Mouse (Mus musculus): ENCODE measurements around the gene Irf2bp2. TPM values are rescaled to one million over a fixed set of nuclear protein-coding genes. Genes with fewer than 3 reads are reported as not detected.

The Irf2bp2 gene
- total RNA-seq, 2 experiments from 2014 or later, result 33.8 to 49.6 TPM

GRCm38 (mm10) chr8:126587836-126588503 is 5.8 kb downstream of the Irf2bp2 start:
- no peak for DNase-seq (ENCODE audit: low spot score)

- no peak for DNase-seq (ENCODE audit: low spot score)
Measured at GRCm38 (mm10) chr8:126586599-126587577, 6.9 kb downstream of the Irf2bp2 start.

GRCm38 (mm10) chr8:126586101-126586500 is 7.7 kb downstream of the Irf2bp2 start:
- no peak for DNase-seq (ENCODE audit: low spot score)

- no peak for DNase-seq (ENCODE audit: low spot score)
Measured at GRCm38 (mm10) chr8:126585561-126586031, 8.2 kb downstream of the Irf2bp2 start.

- no peak for DNase-seq (ENCODE audit: low spot score)
Measured at GRCm38 (mm10) chr8:126584844-126585231, 8.9 kb downstream of the Irf2bp2 start.

GRCm38 (mm10) chr8:126583971-126584843 is 9.6 kb downstream of the Irf2bp2 start:
- DNase-seq (ENCODE audit: low spot score), result peak; percentile 82

GRCm38 (mm10) chr8:126583534-126583933 is 10.3 kb downstream of the Irf2bp2 start:
- DNase-seq (ENCODE audit: low spot score), result peak; percentile 57

- DNase-seq (ENCODE audit: low spot score), result no peak
Measured at GRCm38 (mm10) chr8:126583018-126583417, 10.8 kb downstream of the Irf2bp2 start.

GRCm38 (mm10) chr8:126582509-126582908 is 11.3 kb downstream of the Irf2bp2 start:
- peak; percentile 70 for DNase-seq (ENCODE audit: low spot score)

- no peak for DNase-seq (ENCODE audit: low spot score)
Measured at GRCm38 (mm10) chr8:126581662-126582061, 12.1 kb downstream of the Irf2bp2 start.

- DNase-seq (ENCODE audit: low spot score), result no peak
Measured at GRCm38 (mm10) chr8:126580826-126581225, 13.0 kb downstream of the Irf2bp2 start.

GRCm38 (mm10) chr8:126580086-126580485 is 13.7 kb downstream of the Irf2bp2 start:
- no peak for DNase-seq (ENCODE audit: low spot score)

GRCm38 (mm10) chr8:126578641-126579040 is 15.1 kb downstream of the Irf2bp2 start:
- no peak for DNase-seq (ENCODE audit: low spot score)

- no peak for DNase-seq (ENCODE audit: low spot score)
Measured at GRCm38 (mm10) chr8:126576919-126577318, 16.9 kb downstream of the Irf2bp2 start.

GRCm38 (mm10) chr8:126576086-126576485 is 17.7 kb downstream of the Irf2bp2 start:
- no peak for DNase-seq (ENCODE audit: low spot score)

- DNase-seq (ENCODE audit: low spot score), result no peak
Measured at GRCm38 (mm10) chr8:126574882-126575637, 18.7 kb downstream of the Irf2bp2 start.

- no peak for DNase-seq (ENCODE audit: low spot score)
Measured at GRCm38 (mm10) chr8:126573878-126574277, 19.9 kb downstream of the Irf2bp2 start.

GRCm38 (mm10) chr8:126573079-126573694 is 20.6 kb downstream of the Irf2bp2 start:
- DNase-seq (ENCODE audit: low spot score), result no peak

GRCm38 (mm10) chr8:126571065-126571660 is 22.6 kb downstream of the Irf2bp2 start:
- no peak for DNase-seq (ENCODE audit: low spot score)

Measured in gastrocnemius, adult 18-20 months (tissue).